Mouse (Mus musculus) left cerebral cortex, postnatal 25 days (tissue): ENCODE results near the gene Kcnh5. TPM values are rescaled to one million over a fixed set of nuclear protein-coding genes. Genes with fewer than 3 reads are reported as not detected.

ENCODE experiments used
- DNase-seq, 2 experiments: peaks; one replicate each; pipeline ENCODE4 v3.0.0; 2022; ENCODE audit warnings: low spot score in 2 of 2, mixed read lengths in 1 of 2
- intact Hi-C: fragments of 180-260 bp; cut with DNase I; formaldehyde crosslinking; loops from one replicate; pipeline ENCODE4 v1.15.1; 2025
- total RNA-seq, 2 experiments: library from RNA; stranded (reverse); gene quantifications; 2 replicates each; pipeline ENCODE4 v1.2.3; 2021

The Kcnh5 gene
- 10 to 100 TPM; 85.4 to 90.0 TPM for total RNA-seq

DNA sequence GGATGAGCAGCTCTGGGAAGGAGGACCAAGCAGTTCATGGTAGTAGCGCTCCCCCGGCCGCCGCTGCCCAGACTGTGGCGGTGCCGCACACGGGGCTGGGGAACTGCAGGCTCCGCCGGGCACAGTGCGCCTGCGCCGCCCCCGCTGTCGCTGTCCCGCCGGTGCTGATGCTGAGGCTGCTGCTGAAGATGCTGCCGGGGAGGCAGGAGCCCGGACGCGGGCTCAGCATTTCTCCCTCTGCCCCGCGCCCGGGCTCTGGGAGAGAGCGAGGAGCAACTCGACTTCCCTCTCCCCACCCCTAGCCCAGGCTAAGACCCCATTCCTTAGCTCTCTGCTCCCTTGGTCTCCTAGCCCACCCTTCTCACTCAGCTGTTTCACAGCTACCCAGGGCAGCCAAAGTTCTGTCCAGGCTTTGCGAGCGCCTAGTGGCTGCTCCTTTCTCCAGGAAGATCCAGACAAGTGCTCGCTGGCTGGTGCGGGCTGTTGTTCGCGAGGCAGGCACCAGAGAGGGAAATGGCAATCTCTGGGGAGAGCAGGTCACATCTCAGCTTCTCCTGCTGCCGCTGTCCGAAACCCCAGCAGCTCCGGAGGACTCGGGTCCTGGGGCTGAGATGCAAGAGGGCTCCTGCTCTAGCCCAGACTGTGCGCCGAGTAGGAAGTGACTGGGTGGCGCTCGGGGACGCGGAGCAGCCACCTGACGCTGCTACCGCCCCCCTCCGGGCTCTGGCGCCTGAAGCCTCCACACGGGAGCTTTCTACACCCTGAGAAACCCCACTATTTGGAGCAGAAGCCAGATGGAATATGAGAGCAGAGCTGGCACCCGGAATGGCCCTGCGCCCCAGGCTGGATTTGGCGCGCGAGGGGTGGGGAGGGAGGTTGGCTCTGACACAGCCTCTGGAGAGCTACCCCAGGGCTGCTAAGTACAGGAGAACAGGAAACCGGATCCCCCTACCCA is at the start of gene Kcnh5:
Gene Kcnh5 (minus strand): TSS at position 642 of the 955 bp plus-strand sequence.
- intact Hi-C loops, result loop anchor here (10.0 kb wide), 1 partner anchor 222 kb away; no protein-coding TSS in a partner anchor
- peak; percentile 77 to 82 for DNase-seq

DNA sequence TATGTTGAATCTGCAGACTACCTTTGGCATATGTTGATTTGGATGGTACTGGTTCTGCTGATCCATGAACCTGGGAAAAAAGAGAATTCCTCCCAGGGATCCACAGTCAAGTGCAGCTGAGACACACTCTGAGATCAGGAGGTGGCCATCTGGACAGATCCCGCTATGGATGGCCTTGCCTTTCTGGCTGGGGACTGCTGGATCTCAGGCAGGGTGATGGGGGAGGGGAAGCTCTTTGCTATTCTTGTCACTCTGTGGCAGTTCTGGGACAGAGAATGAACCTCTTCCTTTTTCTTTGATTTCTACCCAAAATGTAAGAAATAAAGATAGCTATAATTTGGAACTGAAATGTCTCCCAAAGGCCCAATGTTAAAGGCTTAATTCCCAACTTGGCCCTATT is 46.8 kb upstream of the Kcnh5 start:
- intact Hi-C loops, result no loop called here
- DNase-seq, result no peak

DNA sequence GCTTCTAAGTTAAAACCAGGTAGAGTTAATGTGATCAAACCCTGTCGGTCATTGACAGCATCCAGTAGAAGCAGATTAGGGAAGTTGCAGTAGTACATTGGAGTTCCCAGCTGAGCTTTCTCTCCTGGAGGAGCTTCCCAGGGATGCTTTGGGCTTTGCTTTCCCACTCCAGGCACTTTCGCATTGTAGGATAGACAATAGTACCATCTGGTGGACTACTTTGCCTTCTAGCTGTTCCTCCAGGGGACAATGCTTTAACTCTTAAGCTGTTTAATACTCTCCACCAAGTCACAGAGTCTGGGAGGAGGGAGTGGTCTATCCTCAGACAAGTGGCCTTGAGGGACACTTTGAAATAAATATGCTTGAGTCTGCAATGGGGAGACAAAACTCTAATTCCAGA is 12.3 kb upstream of the Kcnh5 start:
- intact Hi-C loops, result no loop called here
- peak in 1 of 2 experiments; percentile 43 for DNase-seq

DNA sequence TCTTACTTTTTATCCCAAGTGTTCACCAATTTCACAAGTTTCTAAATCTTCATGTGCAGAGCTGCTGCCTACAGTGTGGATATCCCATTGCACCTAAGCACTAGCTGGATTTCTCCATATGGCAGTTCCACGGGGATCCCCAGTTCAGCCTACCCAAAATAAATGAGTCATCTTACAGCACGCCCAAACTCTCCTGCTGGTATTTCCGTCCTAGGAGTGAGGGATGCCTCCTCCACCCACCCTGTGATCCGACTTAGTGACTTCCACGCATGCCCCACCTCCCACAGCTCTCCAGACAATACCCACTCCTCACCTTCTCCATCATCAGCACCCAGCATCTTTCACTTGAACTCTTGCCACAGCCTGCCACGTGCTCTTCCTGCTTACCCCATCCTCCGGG is 5.5 kb upstream of the Kcnh5 start:
- peak; percentile 55 to 97 for DNase-seq
- intact Hi-C loops, result loop anchor here (2.0 to 5.0 kb wide), 2 partner anchors 205 to 856 kb away; no protein-coding TSS in a partner anchor

DNA sequence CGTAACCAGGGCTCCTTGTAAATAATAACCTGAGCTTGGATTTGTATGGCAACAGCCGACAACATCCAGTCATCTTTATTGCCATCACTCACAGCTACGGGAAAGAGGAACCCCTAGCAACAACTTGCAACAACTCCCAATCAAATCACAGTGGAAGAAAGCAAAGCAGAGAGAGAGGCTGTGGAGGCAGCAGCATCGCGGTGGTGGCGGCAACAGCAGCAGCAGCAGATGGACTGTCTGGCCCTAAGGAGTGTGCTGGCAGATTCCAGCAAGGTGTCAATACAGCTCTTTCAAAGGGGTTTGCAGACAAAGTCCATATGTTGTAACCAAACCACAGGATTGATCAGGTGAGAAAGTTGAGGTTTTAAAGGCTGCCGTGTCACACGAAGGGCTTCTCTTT is 2.4 kb upstream of the Kcnh5 start:
- intact Hi-C loops, result loop anchor here (10.0 kb wide), 1 partner anchor 225 kb away; no protein-coding TSS in a partner anchor
- peak; percentile 31 to 79 for DNase-seq

DNA sequence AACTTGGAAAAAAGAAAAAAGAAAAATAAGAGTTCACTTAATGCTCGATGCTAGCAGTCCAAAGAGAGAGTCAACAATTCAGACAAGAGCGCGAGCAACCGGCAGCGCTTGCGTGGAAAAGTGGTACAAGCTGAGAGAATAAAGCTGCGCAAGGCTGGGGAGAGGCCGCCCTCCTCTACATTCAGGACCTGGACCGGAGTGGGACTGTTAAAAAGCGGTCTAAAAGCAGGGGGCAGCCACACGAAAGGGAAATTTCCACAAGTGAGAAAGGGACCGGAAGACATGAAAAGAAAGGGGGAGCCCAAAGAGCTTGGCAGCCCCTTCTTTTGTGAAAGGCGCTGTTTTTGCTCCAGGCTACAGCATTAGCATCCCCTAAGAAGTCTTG is 506 bp upstream of the Kcnh5 start:
- intact Hi-C loops, result loop anchor here (10.0 kb wide), 1 partner anchor 223 kb away; no protein-coding TSS in a partner anchor
- no peak for DNase-seq

DNA sequence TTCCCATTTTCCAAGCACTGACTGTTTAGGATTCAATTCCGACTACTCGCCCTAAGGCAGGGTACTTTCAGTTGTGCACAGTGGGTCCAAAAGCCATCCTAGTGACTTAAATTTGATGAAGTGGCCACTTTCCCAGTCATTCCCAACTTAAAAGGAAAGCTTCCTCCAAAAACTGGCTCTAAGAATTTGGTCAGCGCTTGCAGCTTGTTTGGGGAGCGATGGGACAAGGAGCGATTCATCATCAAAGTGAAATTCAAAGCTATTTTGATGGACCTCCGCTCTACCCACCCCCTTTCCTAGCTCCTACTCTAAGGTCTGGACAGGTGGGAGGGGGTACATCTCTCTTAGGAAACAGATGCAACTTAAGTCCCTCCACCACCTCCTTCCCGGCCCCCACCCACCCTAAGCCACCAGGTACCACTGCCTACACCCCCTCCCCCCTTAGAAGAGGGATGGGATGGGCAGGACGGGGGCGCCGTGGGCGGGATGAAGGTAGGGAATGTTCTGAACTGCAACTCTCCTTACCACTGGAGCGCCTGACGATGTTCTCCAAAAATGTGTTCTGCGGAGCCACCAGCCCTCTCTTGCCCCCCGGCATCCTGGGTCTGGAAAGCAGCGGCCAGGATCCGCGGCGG is 1.1 kb downstream of the Kcnh5 start:
- no peak for DNase-seq
- intact Hi-C loops, result loop anchor here (10.0 kb wide), 1 partner anchor 221 kb away; no protein-coding TSS in a partner anchor

DNA sequence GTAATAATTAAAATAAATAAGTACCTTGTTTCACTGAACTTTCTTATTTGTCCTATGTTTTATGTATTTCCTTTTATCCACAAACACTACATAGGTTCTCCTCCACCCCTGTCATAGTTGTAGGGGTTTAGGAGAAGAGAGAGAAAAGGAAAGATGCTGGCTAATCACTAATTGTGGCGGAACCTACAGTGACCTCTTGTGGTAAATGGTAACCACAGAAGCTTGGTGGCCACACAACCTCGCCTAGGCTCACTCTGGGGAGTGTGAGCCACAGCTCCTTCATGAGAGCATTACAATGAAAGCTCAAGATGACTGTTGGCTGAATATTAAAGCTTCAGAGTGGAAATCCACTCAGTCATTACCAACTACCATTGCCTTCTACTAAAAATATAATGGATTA is 6.2 kb downstream of the Kcnh5 start:
- intact Hi-C loops, result loop anchor here (10.0 kb wide), 1 partner anchor 216 kb away; no protein-coding TSS in a partner anchor
- no peak for DNase-seq

DNA sequence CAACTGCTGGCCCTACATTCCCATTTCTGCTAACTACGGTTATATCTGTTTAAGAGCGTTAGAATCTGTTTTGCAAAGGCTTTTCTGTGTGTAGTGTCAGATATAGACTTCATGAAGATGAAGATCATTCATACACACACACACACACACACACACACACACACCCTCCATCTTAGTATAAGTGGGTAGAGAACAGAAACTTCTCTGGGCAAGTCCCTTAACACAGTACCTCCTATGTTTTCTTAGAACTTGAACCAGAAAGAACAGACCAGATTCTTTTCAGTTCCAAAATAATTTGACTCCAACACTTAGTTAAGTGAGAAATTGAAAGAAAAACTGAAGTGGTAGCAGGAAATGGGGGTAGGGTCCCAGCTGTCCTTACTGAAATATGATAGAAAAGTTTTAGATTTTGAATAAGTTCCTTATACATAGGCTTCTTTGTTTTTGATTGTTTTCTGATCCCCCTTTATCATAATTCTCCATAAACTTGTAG is 24.0 kb downstream of the Kcnh5 start:
- intact Hi-C loops, result no loop called here
- DNase-seq, result no peak

DNA sequence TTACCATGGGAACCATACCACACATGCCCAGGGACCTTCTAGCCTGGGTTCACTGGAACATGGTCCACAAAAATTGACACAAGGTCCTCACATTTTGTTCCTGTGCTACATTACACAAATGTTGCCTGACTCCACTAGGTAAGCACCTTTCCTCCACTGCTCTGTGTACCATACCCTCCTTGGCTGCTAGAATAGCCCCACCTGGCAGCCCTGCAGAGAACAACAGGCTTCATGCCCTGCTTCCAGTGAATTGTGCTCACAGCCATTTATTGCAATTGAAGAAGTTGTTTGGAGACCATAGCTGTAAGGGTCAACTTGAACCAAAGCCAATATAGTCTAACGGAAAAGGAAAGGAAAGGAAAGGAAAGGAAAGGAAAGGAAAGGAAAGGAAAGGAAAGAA is 37.3 kb downstream of the Kcnh5 start:
- intact Hi-C loops, result no loop called here
- no peak for DNase-seq

DNA sequence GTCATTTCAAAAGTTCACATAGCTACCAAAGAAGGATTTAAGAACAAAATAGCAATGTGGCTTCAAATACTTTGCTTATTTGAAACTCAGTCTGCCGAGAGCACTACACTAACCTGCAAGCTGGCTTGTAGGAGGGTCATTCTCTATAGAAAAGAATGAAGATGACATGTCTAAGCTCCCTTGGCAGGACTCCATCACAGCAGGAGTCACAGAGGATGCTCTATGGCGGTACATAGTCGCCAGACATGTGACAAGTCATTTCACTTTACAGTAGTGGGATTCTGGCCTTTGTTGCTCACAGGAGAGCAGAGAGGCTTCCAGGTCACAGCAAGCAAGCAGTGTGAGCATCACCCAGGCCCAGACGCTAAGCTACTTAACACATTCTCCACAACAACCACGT is 85.2 kb downstream of the Kcnh5 start:
- DNase-seq, result no peak
- intact Hi-C loops, result no loop called here

DNA sequence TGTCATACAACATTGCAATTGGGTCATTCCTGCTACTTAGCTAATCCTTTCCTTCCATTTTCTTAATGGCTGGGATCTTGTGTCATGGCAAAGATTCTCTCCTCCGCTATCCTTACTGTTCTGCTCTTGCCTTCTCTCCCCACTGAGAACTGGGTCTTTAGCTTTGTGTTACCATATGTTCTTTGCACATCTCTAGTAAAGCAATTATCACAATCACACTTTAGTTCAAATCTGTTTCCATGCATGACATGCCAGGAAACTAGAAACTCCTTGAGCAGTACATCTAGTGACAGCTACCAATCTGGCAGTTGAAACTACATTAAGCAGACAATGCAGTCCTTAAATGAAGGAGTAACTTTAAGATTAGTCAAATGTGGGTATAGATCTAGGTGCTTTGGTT is 86.2 kb downstream of the Kcnh5 start:
- no peak for DNase-seq
- intact Hi-C loops, result no loop called here

DNA sequence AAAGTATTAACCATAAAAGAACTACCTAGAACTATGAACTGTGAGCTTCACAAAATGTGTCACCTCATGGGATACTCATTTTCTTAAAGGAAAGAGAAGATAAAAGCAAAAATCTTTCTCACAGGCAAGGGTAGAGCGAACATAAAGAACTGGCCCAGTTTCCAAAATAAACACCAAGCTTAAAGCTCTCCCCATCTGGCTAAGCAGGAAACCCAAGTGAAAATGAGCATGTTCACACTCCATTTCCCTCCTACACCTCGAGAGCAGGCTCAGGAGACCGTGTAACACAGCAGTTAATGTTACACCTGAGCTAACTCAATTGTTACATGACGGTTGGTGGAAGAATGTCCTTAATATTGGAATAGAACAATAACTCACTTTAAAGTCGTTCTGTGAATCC is 100.0 kb downstream of the Kcnh5 start:
- peak; percentile 11 to 82 for DNase-seq
- intact Hi-C loops, result loop anchor here (10.0 kb wide), 1 partner anchor 752 kb away; no protein-coding TSS in a partner anchor

DNA sequence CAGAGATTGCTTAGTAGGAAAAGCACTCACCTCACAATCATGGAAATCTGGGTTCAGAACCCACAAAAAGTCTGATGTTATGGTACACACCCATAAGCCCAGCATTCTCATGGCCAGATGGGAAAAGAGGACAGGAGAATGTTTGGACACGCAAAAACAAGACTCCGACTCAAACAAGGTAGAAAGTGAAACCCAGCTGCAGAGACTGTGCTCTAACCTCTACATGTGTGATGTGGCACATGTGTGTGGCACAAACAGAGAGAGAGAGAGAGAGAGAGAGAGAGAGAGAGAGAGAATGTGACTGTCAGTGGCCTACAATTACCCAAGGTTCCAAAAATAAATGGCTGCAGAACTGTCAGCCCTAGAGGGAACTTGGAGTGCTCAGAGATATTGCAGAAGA is 106.1 kb downstream of the Kcnh5 start:
- intact Hi-C loops, result loop anchor here (10.0 kb wide), 1 partner anchor 746 kb away; no protein-coding TSS in a partner anchor
- no peak for DNase-seq

DNA sequence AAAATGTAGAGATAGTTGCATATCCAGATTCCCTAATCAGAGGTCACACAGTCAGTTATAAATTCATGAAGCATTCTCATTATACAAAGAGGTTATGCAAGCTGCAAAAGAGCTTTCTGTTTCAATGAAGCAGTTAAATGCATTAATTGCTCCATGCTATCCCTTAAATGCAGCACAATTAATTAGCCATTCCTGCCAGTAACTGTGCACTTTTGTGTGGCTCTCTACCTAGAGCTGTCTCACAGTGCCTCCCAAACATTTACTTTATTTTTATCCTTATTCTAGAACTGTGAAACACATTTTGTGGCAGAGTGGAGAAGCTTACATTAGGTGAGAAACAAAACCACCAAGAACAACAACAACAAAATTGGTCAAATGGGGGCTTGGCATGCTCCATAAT is 114.6 kb downstream of the Kcnh5 start:
- DNase-seq, result no peak
- intact Hi-C loops, result no loop called here

DNA sequence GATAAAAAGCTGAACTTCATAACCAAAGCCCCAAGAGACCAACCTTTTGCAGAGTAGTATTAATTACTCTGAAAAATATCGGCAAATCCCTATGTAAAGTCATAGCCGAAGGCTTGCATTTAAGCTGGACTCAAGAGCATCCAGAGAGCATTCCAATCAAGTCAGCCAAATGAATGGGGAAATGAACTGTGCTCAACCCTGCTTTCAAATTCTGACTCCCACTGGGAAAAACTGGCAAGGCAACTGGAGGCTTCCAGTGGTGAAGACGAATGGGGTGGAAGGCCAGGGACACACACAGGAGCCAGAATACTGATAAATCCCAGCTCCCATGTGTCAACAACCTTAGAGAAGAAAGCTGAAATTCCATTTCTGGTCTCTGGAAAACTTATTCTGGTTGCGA is 115.4 kb downstream of the Kcnh5 start:
- DNase-seq, result no peak
- intact Hi-C loops, result no loop called here

DNA sequence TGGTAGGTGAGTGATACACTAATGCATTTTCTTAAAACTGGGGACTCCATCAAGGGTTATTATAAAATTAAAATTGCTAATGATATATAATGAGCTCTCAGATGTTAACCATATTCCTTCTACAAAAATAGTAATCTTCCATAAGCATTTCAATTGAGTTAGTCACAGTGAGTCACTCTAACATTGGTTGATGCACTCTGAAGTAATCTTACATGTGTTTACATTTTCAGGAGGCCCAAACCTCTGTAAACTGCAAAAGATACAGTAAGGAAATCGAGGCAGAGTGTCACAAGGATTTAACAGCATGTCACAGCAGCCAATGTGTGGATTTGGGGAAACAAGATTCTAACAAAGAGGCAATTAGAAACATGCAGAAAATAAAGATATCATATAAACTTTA is 123.4 kb downstream of the Kcnh5 start:
- intact Hi-C loops, result no loop called here
- DNase-seq, result no peak

DNA sequence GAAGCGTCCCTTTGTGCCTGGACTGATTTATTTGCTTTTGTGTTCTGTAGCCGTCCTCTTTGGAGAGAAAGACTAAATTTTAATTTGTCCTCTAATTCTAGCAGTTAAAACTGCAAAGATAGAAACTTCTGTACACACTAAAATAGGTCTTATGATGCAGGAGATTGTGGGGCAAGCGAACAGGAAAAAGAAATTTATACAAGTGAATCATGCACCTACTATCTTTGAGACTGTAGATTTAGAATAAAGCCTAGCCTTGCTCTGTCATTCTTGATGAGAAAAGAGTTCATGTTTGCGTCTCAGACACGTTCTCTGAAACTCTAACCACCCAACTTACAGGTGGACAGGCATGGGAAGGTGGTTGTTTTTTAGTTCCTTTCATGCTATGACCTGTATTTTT is 140.4 kb downstream of the Kcnh5 start:
- peak in 1 of 2 experiments; percentile 54 for DNase-seq
- intact Hi-C loops, result no loop called here

DNA sequence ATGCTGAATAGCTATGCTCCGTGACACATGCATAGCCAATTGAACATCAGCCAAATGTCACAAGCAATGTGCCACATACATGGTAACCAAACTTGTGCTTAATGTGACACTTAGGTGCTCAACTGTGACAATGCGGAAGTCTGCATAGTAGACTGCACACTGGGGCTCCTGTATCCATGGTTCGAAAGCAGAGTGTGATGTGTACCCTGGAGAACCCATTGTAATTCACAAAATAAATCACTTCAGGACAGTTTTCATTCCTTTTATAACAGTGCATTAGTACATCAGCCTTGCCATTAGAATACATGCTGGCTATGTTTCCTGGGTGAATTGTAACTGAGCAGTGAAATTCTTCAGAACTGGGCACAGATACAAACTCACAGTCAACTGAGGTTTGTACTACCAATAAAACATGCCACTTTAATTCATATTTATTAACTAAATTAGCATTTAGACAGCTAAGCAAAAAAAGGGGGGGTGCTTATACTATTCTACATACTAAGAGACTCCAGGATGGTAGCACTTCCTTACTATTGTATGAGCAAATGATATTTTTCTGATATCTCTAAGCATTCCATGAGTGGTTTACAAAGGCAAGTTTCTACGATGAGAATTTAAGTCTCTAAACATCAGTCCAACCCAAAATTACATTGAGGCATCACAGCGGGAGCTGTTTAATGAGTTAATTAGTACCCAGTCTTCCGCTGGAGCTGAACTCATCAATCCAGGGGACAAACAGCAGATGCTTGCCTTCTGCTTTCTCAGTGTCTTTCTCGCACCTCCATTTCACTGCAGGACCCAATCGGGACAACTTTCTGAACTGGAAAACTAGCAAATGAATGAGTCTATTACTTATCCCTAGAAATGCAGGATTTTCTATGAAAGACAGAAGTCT is 144.9 kb downstream of the Kcnh5 start:
- intact Hi-C loops, result no loop called here
- DNase-seq, result no peak
